Mouse (Mus musculus) heart, postnatal 4 days (tissue): ENCODE data around the gene Rslcan18. TPM values are rescaled to one million over a fixed set of nuclear protein-coding genes. Genes with fewer than 3 reads are reported as not detected.
"Not testable (repeated sequence)": the region's sequence is repeated elsewhere in the genome, so short reads cannot be mapped to it uniquely, and the experiment has no call there.

Source experiments
- DNase-seq: peaks from one replicate; pipeline ENCODE4 v3.0.0; 2021
- total RNA-seq, 2 experiments: library from RNA; stranded (reverse); gene quantifications; 2 replicates each; pipeline ENCODE4 v1.2.3; 2021

Gene Rslcan18
- under 1 TPM in 1 of 2 experiments, not detected in 1; 0.21 TPM for total RNA-seq

- not testable (repeated sequence) for DNase-seq
These were observed at the start of gene Rslcan18 for GRCm38 (mm10) chr13:67116163-67116562. Gene Rslcan18 (minus strand): TSS chr13:67116263.

GRCm38 (mm10) chr13:67128038-67128721 lies 12.1 kb upstream of the Rslcan18 start:
- DNase-seq = peak; percentile 80

GRCm38 (mm10) chr13:67127507-67127906 lies 11.4 kb upstream of the Rslcan18 start:
- not testable (repeated sequence) for DNase-seq

- DNase-seq = no peak
These were observed 8.4 kb upstream of the Rslcan18 start for GRCm38 (mm10) chr13:67124460-67124859.

GRCm38 (mm10) chr13:67121360-67121759 lies 5.3 kb upstream of the Rslcan18 start, which contains the start of gene Zfp759:
Gene Zfp759 (plus strand): TSS chr13:67121660.
- DNase-seq = not testable (repeated sequence)

GRCm38 (mm10) chr13:67113287-67113686 lies 2.8 kb downstream of the Rslcan18 start:
- DNase-seq = no peak

GRCm38 (mm10) chr13:67112096-67112495 lies 4.0 kb downstream of the Rslcan18 start:
- DNase-seq = no peak

- DNase-seq = no peak
These were observed 7.2 kb downstream of the Rslcan18 start for GRCm38 (mm10) chr13:67108821-67109206.

GRCm38 (mm10) chr13:67108194-67108820 lies 7.8 kb downstream of the Rslcan18 start, which contains the start of gene Gm28557:
Gene Gm28557 (minus strand): TSS chr13:67108604.
- DNase-seq = peak; percentile 92

- no peak for DNase-seq
These were observed 8.4 kb downstream of the Rslcan18 start for GRCm38 (mm10) chr13:67107681-67108080.

GRCm38 (mm10) chr13:67097876-67098275 lies 18.2 kb downstream of the Rslcan18 start, which contains the start of gene Zfp708:
Gene Zfp708 (minus strand): TSS chr13:67097976.
- no peak for DNase-seq

- no peak for DNase-seq
These were observed 25.9 kb downstream of the Rslcan18 start for GRCm38 (mm10) chr13:67090154-67090553.

GRCm38 (mm10) chr13:67081946-67082345 lies 34.1 kb downstream of the Rslcan18 start:
- no peak for DNase-seq

GRCm38 (mm10) chr13:67081142-67081713 lies 34.8 kb downstream of the Rslcan18 start:
- DNase-seq = peak; percentile 80

GRCm38 (mm10) chr13:67077244-67077643 lies 38.8 kb downstream of the Rslcan18 start:
- DNase-seq = no peak

- DNase-seq = no peak
These were observed 43.3 kb downstream of the Rslcan18 start for GRCm38 (mm10) chr13:67072786-67073185.

GRCm38 (mm10) chr13:67065386-67065785 lies 50.7 kb downstream of the Rslcan18 start:
- no peak for DNase-seq

- no peak for DNase-seq
These were observed 53.6 kb downstream of the Rslcan18 start for GRCm38 (mm10) chr13:67062427-67062826.

GRCm38 (mm10) chr13:67060786-67061358 lies 55.2 kb downstream of the Rslcan18 start, which contains the start of gene Zfp712:
Gene Zfp712 (minus strand): TSS chr13:67061170.
- DNase-seq = peak; percentile 91

GRCm38 (mm10) chr13:67060161-67060785 lies 55.8 kb downstream of the Rslcan18 start:
- DNase-seq = no peak
